8 mouse cellular contexts compared by ENCODE assay signal in genomic region chr17:35064951-35065947, GRCm38 (mm10). TPM values are rescaled to one million over a fixed set of nuclear protein-coding genes. Genes with fewer than 3 reads are reported as not detected.
A peak's percentile ranks its signal among the peaks of the same experiment; 100 is the strongest.
DNase-seq lines count a peak whose midpoint lies in the region; ATAC-seq lines count a peak whose summit lies in the region.

Ly6g6c (plus strand) TSS chr17:35065388.

- H3K9me3 ChIP-seq in embryonic facial prominence, embryonic 11.5 days (replicated peaks; ENCODE audit: control insufficient read depth, low read length), result no peaks in the 10 kb centered on the region
- no peaks in the 10 kb centered on the region for H3K9me3 ChIP-seq in heart, embryonic 16.5 days (replicated peaks; ENCODE audit: control insufficient read depth, low read length)
- no peaks in the 10 kb centered on the region for H3K9me3 ChIP-seq in megakaryocyte, embryonic 14.5 days

- H3K27ac ChIP-seq in embryonic facial prominence, embryonic 11.5 days (replicated peaks; ENCODE audit: low read depth, low read length), result no peak within 1 kb of the TSS
- H3K27ac ChIP-seq in heart, embryonic 16.5 days (ENCODE audit: low read length), result no peak within 1 kb of the TSS

- peak within 1 kb of the TSS; percentile 27 for H3K4me3 ChIP-seq in embryonic facial prominence, embryonic 11.5 days (ENCODE audit: low read depth, low read length)
- H3K4me3 ChIP-seq in heart, embryonic 16.5 days (ENCODE audit: low read length), result peak within 1 kb of the TSS; percentile 47
- peak within 1 kb of the TSS; percentile 94 for H3K4me3 ChIP-seq in megakaryocyte, embryonic 14.5 days (replicated peaks)

- 2% methylated on average over 48 of the region's 48 CpGs for WGBS in embryonic facial prominence, embryonic 11.5 days
- 3% methylated on average over 48 of the region's 48 CpGs for WGBS in heart, embryonic 16.5 days

- ATAC-seq in embryonic facial prominence, embryonic 11.5 days (replicated peaks; ENCODE audit: insufficient number of reproducible peaks, low FRiP score, low TSS enrichment, low read depth), result peak; percentile 11; the same call in 1 of the 2 replicates
- ATAC-seq in heart, embryonic 16.5 days (replicated peaks; ENCODE audit: extremely low read depth, insufficient read depth, low FRiP score), result peak; percentile 35; the same call in 1 of the 2 replicates

- peak; percentile 47 for DNase-seq in ovary, adult 18-20 months (ENCODE audit: low spot score)
- no peak for DNase-seq in ovary, postnatal 10 days (ENCODE audit: low spot score)
- DNase-seq in embryonic facial prominence, embryonic 11.5 days (ENCODE audit: low spot score), result peak; percentile 77
- DNase-seq in kidney, postnatal 36 days, result peak; percentile 79 to 85
- DNase-seq in testis, postnatal 14 days (ENCODE audit: low spot score), result peak; percentile 52
- no peak for DNase-seq in natural killer cell, adult 2 months (ENCODE audit: low spot score in 2 of 2)

- peak within 1 kb of the TSS; percentile 46 for H3K9ac ChIP-seq in embryonic facial prominence, embryonic 11.5 days (replicated peaks; ENCODE audit: low read length)
- H3K9ac ChIP-seq in heart, embryonic 16.5 days (ENCODE audit: low read length), result peak within 1 kb of the TSS; percentile 50; the same call in 1 of the 2 replicates

- peaks cover 14% of the 10 kb centered on the region for H3K27me3 ChIP-seq in embryonic facial prominence, embryonic 11.5 days (ENCODE audit: control insufficient read depth, insufficient read depth, low read length)
- peaks cover 28% of the 10 kb centered on the region for H3K27me3 ChIP-seq in heart, embryonic 16.5 days (ENCODE audit: control insufficient read depth, insufficient read depth, low read length)
- peaks cover 16% of the 10 kb centered on the region for H3K27me3 ChIP-seq in megakaryocyte, embryonic 14.5 days (replicated peaks)

- peaks cover 9% of the 10 kb centered on the region for H3K36me3 ChIP-seq in embryonic facial prominence, embryonic 11.5 days (replicated peaks; ENCODE audit: control insufficient read depth, insufficient read depth, low read depth, low read length)
- peaks cover 11% of the 10 kb centered on the region; the same call in 1 of the 2 replicates for H3K36me3 ChIP-seq in heart, embryonic 16.5 days (ENCODE audit: control insufficient read depth, insufficient read depth)
- H3K36me3 ChIP-seq in megakaryocyte, embryonic 14.5 days (replicated peaks; ENCODE audit: low read length), result peaks cover 68% of the 10 kb centered on the region

- peaks cover 12% of the 10 kb centered on the region for H3K4me1 ChIP-seq in embryonic facial prominence, embryonic 11.5 days (ENCODE audit: control insufficient read depth, insufficient read depth, low read length)
- peaks cover 15% of the 10 kb centered on the region for H3K4me1 ChIP-seq in heart, embryonic 16.5 days (ENCODE audit: control insufficient read depth, insufficient read depth, low read length)
- peaks cover 96% of the 10 kb centered on the region for H3K4me1 ChIP-seq in megakaryocyte, embryonic 14.5 days

- H3K4me2 ChIP-seq in embryonic facial prominence, embryonic 11.5 days (ENCODE audit: low read depth, low read length), result peak within 1 kb of the TSS; percentile 60
- peak within 1 kb of the TSS; percentile 74 for H3K4me2 ChIP-seq in heart, embryonic 16.5 days (ENCODE audit: low read depth, low read length)

RNA-seq across cellular contexts. Expression of gene Ly6g6c, which starts in this region (rescaled TPM):
- 0.33 TPM in 1 of 2 replicates, not detected in the other for polyA plus RNA-seq in embryonic facial prominence, embryonic 11.5 days (2014; fragmentation: Nextera tagmentation; extraction: Ambion mirVana)
- 0.17 TPM in 1 of 2 replicates, not detected in the other for polyA plus RNA-seq in heart, embryonic 16.5 days (2015; fragmentation: Nextera tagmentation; extraction: Ambion mirVana)
- 14.8 and 15.5 TPM in 2 replicates for polyA plus RNA-seq in megakaryocyte, embryonic 14.5 days (2012; ENCODE audit: insufficient read depth, low replicate concordance)

Comparison
In these comparisons a context has a peak if more than half of its experiments do, and no peak if none do; other contexts are left out.
1. RNA of gene Ly6g6c (polyA plus RNA-seq): 14.8 to 15.5 TPM in megakaryocyte, embryonic 14.5 days; 0.17 TPM in heart, embryonic 16.5 days and 0.33 TPM in embryonic facial prominence, embryonic 11.5 days; every median in the first group is over 10 times any median in the second.
2. DNase-seq: peak in ovary, adult 18-20 months (single experiment), kidney, postnatal 36 days (2 of 2) and testis, postnatal 14 days (single experiment); none in ovary, postnatal 10 days (single experiment) and natural killer cell, adult 2 months (0 of 2).
3. Peak in DNase-seq, ATAC-seq, H3K4me3 ChIP-seq, H3K9ac ChIP-seq and H3K4me2 ChIP-seq in embryonic facial prominence, embryonic 11.5 days; RNA of the gene not detected or under 1 TPM.
4. Peak in ATAC-seq, H3K4me3 ChIP-seq, H3K9ac ChIP-seq and H3K4me2 ChIP-seq in heart, embryonic 16.5 days; RNA of the gene not detected or under 1 TPM.
5. H3K4me3 ChIP-seq: peak in every context shown above with its lines; median percentile 94 in megakaryocyte, embryonic 14.5 days; 47 in heart, embryonic 16.5 days; 27 in embryonic facial prominence, embryonic 11.5 days.